Mouse (Mus musculus) yolk sac, embryonic 10.5 days (tissue): ENCODE measurements around the gene Abhd10.

Source experiments
- DNase-seq: peaks from one replicate; pipeline ENCODE4 v3.0.0-alpha.2; 2017; ENCODE audit warnings: low spot score

Abhd10 gene

DNA sequence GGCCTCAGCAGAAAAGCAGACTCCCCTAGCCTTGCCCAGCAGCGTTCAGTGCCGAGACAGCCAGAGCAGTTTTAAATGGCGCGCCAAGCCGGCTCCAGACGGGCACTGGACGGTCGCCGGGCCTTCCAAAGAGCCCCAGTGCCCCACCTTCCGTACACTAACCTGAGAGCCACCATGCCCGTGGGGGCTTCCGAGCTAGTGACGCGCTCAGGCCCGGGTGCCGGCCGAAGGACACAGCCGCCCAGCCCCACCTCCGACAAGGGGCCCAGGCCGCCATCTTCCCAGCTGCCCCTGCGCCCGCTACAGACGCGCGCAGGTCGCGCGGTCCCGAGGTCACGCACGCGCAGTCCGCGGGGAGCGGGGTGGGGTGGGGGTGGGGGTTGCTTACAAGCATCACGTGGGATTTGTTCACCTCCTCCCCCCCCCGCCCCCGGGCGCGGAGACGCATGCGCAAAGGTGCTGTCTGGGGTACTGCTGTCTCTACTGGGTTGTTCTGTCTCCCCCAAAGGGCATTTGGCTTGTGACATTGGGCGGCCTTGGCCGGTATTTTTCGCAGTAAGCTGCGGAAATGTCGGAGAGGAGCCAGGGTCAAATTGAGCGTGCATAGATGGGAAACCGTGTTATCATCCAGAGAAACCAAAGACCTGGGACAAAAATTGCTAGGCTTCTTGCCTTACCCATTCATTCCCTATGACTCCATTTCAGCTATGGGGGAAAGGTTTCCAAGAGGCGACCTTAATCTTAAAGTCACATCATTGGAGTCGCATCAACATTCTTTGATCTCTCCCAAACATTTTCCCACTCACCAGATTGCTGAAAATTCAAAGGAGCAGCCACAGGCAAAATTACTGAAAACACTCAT is at the start of gene Abhd10:
Abhd10 (minus strand) TSS at position 341 of the 862 bp plus-strand sequence.
- peak; percentile 98 for DNase-seq

DNA sequence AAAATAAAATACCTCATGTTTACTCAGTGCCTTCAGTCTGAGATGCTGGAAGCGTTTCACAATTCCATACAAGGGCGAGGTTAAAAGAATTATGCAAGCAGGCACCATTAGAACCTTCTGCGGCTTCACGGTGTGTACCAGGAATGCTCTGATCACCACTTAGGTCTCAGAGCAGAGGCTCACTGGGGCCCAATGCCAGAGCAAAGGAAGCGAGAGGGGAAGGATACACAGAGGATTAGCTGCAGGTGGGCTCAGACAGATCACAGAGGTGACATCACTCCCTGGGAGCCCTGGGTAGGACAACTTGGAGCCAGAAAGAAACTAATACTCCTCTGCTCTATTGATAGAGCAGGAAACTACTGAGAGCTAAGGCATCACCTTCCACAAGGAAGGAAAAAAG is 48.5 kb upstream of the Abhd10 start:
- DNase-seq = no peak

DNA sequence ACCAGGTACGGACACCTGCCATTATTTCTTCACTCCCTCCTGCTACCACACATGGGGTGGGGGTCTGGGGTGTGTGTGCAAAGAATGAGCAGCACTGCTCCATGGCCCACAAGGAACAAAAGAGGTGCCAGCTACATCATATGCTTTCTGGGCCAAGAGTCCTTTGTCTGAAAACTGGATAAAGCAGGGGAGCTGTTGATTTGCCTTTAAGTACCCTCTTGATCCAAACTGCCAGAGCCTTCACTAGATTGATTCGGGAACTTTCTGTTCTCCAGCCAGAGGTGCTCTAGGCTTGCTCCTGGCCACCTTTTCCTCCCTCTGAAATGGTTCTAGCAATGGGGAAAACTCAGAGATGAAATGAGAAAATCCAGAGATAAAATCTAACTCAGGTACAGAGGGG is 46.6 kb upstream of the Abhd10 start:
- DNase-seq = no peak

DNA sequence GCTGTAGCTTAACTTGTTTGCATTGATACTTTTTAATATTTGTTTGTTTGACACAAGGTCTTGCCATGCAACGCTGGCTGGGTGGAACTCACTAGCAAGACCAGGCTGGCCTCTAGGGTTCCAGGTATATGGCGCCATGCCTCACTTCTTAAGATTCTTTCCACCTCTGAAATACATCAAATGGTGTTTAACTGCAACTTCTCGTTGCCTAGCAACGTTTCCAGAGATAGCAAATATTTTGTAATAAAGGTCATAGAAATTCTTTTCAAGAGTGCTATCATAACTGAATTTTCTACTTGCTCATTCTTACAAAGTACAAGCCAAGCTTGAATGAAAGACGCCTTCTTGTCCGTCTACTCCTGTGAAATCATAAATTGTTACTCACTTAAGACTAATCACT is 44.9 kb upstream of the Abhd10 start:
- no peak for DNase-seq

DNA sequence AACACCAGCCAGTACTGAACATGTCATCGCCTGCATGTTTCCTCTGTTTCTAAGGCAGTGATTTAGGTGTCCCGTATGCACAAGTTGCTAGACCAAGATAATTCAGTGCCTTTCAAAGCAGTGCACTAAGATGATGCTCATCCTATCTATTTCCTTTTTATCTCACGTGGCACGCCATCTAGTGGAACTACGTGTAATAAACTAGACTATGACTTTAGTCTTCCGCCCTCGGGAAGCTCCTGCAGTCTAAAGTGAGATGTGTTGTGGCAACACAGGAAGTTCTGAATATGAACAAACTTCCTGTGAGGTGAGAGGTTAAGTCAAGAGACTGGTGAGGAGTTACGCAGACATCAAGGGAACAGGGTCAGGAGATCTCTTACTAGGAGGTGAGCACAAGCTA is 43.9 kb upstream of the Abhd10 start:
- peak; percentile 14 for DNase-seq

DNA sequence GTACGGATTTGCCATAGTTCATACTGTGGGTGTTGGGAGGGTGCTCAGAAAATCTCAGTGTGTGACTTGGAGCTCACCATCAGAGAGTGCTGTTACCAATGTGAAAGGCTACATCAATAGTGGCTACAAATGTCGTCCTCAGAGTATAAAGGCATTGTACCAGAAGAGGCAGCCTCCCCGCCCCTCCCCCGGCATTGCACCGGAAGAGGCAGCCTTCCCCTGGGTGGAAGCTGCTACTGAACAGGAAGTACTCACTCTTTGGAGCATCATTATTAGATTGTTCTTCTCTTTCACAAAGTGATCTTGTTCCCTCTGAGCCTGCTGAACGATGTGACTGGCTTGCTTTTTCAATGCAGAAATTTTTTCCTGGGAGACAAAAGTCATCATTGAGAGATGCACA is 37.2 kb upstream of the Abhd10 start:
- no peak for DNase-seq

DNA sequence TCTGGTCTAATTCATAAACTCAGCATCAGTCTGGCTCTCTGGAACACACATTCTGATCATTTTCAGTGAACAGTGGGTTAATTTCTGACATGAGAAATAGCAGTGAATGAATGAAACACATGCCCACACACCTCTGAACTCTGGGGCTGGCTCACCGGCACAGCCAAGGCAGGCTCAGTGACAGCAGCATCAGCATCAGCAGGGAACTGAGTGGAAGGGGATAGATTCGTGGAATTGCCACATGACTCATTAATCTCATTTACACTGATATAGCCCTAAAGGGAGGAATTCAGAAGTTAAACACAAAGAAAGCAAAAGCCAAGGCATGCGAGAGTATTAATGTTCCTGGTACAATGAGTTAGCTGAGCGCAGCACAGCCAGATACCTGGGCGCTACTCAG is 32.1 kb upstream of the Abhd10 start:
- DNase-seq = no peak

DNA sequence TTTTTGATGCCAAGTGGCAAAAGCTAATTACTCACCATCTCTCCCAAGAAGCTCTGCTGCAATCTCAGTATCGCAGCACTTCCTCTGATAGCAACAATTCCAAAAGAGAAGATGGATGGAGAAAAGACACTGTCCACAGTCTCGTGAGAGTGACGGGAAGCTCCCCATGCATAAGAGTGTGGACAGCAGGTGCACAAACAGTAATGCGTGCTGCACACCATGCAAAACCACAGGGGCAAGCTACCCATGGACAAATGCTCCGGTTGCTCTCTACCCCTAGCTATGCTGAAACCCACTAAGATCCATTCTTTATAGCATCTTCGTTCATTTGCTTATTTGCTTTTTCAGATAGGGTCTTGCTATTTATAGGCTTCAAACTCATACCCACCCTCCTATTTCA is 28.2 kb upstream of the Abhd10 start:
- DNase-seq = no peak

DNA sequence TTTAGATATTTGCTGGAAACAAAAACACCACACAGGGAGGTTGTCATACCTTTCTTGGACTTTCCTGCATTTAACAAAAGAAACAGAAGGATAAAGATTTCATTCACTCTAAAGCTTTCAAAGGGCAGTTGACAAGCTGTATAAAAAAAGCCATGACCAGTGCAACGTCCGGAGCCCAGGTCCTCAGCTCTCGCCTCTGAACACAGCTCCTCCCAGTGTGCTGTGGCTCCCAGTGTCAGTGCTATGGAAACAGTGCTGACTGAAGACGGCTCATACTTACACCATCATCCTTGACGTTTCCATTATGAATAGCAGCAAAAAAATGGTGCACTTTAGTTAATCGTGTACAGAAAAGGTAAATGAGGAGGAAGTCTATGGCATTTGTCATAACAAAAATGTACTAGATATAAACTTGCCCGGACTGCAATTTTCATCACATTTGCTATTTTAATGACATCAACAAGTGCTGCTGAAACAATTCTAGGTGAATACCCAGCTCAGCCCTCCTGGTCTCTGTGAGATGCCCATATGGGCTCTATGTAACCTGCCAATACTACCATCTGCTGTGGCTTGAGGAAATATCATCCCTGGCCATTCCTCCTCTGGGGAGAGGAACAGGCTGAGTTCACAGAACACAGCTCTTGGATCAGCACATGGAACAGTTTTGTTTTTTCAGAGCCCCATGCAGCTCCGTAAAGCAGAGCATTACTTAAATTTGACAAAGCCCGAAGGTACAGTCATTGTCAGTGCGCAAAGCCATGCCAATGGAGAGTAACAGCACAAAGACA is 25.3 kb upstream of the Abhd10 start:
- no peak for DNase-seq

DNA sequence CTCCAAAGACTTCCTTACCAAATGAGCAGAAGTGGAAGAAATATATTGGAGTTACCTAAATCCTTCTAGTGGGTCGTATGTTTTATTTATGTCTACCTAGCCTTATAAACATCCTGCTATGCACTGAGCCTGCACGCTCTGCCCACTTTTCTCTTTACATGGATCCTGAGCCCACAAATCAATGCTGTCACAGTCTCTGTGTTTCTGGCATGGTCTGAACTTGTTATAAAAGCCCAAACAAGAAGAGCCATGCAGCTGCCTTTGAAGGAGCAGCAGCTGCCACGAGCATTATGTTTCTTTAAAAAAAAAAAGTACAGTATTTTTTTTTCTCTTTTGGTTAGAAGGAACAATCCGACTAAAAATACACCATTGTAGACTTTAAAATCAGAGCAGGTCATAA is 24.7 kb upstream of the Abhd10 start:
- DNase-seq = no peak

DNA sequence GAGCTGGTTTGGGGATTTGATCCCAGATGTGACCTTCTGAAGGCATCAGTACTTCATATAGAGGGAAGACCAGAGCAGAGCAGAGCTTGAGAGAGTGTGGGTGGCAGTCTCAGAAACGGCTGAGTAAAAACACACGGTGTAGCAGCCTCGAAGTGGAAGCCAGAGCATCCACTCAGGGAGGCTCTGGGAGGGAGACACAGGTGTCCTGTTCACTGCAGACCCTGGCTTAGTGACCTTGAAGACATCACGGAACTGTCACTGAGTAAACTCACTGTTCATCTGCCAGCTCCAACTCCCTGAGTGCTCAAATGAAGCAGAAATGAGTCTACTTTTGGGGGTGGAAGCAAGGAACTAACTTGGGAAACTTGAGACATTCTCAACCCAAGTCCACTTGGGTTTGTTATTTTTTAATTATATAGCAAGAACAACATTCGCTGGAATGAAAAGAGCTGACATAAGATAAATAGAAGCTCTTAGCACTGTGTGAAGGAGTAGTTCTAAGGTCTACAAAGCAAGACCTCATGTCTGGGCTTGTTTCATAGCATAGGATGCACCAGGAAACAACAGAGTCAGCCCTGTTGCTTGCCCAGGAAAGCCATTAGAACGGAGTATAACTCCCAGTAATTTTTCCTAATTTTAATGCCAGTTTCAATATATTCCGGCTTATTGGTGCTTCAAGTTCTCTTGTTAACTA is 23.2 kb upstream of the Abhd10 start:
- DNase-seq = no peak

DNA sequence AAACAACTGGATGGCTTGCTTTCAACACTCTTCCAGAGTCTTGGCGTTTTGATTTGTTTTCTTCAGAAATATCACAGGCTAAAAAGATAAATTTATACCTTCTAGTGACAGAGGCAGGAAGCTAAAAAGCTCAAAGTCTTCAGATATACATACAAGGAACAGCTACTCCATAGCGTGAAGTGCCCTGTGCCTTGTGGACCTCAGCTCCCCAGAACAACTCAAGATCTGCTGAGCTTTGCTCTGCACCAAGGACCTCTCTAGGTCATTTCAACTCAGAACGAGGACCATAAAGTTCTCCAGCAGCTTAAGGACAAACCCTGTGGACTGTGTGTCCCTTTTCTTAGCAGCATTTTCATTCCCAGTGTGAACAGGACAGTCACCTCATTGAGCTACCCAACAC is 22.3 kb upstream of the Abhd10 start:
- no peak for DNase-seq

DNA sequence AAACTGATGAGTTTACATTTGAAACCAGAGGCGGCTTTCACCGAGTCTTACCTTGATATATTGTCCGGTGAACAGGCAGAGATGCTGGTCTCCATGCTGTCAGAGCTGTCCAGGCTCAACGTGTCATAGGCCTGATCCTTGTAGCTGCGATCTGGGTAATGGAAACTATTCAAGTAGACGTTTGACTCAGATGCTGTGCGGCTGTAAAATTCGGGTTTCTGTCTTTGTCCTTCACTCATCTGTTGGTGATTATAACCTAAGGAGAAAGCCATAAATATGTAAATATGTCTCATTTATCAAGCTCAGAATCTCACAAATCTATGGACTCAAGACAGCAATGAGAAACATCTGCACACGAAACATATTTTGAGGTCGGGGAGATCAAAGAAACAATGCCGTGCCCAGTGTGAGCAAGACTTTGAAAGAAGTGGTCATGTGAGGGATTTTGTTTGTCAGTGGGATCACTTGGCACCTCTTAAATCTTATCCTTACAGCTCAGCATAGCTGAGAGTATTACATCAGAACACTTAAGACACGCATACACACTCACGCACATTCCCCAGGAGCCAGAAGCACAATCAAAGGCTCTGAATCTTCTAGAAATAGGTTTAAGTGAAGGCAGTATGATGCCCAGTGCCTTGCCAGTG is 20.2 kb upstream of the Abhd10 start:
- DNase-seq = no peak

DNA sequence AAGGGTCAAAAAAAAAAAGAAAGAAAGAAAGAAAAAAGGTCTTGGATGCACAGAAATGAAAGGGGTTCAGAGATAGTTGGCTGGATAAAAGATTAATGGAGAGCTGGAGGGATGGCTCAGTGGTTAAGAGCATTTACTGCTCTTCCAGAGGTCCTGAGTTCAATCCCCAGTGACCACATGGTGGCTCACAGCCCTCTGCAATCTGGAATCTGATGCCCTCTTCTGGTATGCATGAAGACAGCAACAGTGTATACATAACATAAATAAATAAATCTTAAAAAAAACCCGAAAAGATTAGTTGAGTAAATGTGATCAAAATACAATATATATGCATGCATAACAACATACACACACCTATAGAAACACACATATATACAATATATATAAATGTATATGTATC is 18.7 kb upstream of the Abhd10 start:
- no peak for DNase-seq

DNA sequence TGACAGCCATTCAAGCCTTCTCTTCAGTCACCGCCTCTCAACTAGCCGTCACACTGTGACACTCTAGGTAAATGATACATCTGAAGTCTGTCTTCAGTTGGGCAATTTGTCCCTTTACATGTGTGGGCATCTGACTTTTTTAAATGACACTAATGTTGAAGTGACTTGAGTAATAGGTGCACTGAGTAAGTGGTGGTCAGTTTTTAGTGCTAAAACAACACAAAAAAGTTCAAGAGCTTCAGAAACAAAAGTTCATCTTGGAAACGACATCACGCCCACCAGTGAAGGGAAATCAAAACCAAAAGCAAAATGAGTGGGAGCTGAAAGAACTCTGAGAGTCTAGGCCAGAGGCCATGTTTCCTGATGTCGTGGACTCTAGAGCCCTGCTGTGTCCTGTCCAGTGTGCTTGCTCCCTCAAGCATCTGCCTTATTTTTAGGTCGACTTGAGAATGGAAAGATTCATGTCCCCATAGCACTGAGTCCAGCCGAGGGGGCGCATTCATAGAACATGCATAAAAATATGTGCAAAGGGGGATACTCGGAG is 16.0 kb upstream of the Abhd10 start:
- no peak for DNase-seq

DNA sequence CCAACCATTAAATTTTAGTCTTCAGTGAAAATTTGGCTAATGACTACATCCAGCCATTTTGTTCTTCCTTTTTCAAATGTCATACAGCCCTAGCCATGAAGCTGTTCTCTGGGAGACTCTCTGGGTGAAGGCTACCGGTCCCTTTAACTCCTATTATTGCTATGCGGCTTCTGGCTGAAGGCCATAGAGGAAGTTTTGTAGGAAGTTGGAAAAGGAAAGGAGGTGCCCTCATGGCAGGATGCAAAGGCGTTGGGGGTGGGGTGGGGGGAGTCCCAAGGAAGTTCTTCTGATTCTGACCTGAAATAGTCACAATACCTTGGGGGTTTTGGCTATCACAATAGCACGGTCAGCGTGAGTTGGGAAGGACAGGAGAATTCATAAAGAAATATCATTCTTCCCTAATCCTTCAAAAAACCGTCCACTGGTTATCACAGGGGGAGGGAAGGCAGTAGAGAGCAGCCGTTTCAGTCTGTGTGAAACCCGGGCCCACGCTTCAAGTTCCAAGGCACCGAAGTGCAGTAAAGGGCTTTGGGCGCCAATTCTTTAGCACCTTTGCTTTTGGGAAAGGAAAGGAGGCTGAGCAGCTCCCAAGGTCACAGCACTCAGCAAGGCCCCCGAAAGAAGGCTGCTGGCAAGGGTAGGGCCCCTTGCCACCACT is 14.8 kb upstream of the Abhd10 start:
- no peak for DNase-seq

DNA sequence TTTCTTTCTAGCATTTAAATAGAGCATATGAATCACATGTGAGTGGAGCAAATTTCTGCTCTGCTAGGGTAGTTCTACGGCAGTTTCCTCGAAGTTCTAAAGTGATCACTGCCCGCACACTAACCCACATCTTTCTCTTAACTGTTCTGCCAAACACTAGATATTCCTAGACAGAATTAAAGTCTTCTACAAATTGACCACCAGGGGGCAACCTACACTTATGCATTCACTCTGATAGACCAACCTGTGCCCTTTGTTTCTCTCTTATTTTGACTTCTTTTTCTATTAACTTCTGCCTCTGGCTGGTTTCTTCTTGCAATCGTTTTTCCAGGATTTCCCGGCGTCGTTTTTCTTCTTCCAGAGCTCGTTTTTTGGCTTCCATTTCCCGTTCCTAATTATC is 14.1 kb upstream of the Abhd10 start:
- no peak for DNase-seq

DNA sequence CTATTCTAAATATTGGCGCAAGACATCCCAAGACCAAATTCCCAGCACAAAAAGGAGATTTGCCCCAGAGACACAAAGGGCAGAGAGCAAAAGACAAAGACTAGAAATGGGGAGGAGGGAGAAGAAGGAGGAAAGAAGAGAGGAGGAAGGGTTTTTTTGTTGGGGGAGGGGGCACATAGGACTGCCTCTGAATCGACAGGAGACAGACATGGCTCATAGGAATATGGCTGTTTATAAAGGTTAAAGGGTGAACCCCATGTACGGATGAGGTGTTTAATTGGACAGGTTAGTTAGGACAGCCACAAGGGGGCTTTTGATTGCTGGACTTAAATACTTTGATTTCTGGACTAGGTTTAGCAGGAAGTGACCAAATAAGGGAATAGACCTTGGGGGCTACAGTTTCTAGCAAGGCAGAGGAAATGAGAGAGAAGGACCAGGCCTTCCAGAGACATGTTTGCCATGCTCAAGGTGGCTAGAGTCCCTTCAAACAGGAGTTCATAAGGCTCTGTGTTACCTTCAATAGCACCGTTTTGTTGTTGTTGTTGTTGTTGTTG is 913 bp upstream of the Abhd10 start:
- DNase-seq = no peak

DNA sequence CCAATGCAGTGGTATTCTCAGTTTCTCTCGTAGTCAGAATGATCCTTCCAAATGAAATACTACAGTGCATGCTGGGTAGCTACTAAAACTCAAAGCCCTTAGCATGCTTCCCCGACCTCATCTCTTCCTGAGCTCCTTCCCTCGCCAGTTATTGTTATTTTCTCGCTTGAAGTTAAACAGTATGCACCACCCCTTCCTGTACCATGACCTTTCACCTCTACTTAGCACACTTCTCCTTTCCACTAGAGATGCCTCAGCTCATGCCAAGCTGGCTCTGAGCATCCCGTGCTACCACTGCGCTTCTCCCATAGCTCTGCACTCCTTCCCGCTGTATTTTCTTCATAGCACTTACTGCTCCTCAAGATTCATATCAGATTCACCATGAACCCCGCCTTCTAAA is 4.9 kb downstream of the Abhd10 start:
- no peak for DNase-seq

DNA sequence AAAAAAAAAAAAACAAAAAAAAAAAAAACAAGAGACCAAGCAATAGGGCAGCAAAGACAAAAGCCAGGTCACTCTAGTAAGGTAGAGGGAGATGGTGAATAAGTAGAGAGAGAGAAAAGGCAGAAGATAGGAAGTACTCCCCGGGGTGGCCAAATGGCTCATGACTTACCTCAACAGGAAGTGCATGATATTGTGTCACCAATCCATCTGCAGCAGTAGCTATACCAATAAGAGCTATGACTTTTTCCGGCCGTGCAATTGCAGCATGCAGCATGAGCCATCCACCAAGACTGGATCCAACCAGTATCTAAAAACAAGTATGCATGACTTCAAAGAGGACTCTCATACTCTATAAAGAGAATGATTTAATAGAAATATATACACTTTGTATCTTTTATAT is 6.0 kb downstream of the Abhd10 start:
- no peak for DNase-seq

DNA sequence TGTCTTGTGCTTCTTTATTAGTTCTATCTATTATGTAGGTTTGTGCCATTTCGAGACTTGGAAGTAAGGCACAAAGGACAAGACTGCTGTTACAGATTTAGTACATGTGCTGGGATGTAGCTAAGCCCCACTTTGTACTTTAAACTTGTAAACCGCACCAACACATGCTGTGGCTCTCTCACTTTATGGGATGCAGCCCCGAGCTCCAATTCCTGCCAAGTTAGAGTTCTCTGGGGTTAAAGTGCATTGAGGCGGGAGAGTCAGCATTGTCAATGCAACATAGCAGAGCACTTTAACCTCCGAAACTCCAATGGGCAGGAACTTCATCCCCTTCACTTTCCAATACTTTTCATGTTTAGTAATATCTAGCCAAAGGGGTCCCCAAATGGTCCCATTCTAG is 13.6 kb downstream of the Abhd10 start:
- DNase-seq = peak; percentile 47
